Mouse (Mus musculus): ENCODE data around the gene Mfrp.

Gene Mfrp

GRCm38 (mm10) chr9:44129633-44130032 is 28.1 kb downstream of the Mfrp start:
- in situ Hi-C loops (cut with MboI; ENCODE audit: low sequenced_read_pairs): no loop called here

GRCm38 (mm10) chr9:44130034-44130433 is 28.5 kb downstream of the Mfrp start:
- in situ Hi-C loops (cut with MboI; ENCODE audit: low sequenced_read_pairs): no loop called here

DNA sequence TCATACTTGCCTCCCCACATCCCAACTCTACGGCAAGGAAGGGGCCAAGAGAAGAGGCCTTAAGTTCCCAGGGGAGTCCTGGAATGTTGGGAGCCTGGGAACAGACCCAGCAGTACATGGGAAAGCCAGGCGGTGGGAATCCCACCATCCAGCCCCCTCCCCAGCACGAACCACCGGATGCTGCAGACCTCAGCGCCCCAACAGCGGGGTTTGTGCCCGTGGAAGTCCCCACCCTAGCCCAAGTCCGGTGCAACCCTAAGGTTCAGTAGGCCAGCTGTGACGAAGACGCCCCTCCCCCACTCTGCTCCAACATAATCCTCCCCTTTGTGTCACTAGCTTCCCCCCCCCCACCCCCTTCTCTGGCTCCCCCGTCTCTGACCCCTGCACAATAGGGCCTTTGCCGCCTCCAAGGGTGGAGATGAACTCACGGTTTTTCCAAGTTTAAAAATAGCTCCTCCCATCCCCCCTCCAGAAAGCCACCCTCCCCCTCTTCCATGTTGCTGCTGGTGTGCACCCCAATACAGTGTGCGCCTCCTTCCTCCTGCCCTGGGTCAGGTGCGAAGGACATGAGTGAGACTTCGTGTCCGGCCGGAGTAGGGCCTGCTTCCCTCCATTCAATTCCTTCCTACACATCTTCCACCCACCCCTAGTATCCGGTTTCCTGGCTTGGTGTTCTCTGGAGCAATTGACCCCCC is 29.2 kb downstream of the Mfrp start:
- in situ Hi-C loops (cut with MboI; ENCODE audit: low sequenced_read_pairs): no loop called here

DNA sequence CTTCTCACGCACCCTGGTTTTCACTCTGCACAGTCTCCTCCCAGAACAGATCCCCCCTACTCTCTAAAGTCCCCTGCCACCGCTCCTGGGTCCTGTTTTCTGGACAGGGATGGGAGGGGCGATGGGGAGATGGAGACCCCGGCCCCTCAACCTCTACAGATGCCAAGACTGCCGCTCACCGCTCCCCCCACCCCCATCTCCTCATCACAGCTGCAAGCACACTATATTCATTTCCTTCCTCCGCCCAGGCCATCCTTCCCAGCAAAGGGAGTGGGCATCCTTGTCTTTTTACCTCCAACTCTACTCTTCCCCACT is 29.7 kb downstream of the Mfrp start:
- in situ Hi-C loops (cut with MboI; ENCODE audit: low sequenced_read_pairs): no loop called here

DNA sequence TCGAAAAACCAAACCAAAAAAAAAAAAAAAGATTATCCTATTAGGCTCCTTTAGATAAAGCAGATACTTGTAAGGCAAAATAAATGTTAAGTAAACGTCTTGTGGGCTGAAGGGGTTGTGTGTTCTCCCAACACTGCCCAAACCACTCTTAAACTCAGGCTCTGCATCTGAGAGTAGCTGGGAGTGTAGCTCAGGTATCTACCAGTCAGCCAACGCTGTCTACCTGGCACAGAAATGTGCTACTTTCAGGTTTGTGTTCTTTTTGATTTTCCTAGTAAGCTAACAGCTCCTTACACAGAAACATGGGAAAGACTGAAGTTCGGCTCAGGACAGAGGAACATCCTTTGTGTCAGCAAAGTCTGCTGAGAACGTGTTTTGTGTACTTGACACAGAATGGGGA is 30.7 kb downstream of the Mfrp start:
- in situ Hi-C loops (cut with MboI; ENCODE audit: low sequenced_read_pairs): no loop called here

DNA sequence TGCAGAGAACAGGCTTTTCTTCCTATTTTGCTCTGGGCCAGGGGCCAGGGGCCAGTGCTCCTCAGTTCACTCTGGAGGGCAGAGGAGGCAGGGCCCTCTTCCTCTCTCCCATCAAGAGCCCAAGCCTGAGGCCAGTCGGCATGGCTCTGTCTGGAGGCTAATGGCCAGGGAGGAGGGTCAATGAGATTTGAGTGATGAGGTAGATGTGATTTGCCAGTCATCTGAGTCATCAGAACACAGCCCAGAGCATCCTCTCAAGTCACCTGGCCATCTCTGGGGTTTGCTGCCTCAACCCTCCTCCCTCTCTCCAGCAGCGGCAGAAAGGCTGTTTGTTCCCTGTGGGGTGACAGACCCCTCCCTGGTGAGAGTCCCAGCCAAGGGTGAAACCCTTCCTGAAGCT is 31.8 kb downstream of the Mfrp start:
- in situ Hi-C loops (cut with MboI; ENCODE audit: low sequenced_read_pairs): no loop called here

DNA sequence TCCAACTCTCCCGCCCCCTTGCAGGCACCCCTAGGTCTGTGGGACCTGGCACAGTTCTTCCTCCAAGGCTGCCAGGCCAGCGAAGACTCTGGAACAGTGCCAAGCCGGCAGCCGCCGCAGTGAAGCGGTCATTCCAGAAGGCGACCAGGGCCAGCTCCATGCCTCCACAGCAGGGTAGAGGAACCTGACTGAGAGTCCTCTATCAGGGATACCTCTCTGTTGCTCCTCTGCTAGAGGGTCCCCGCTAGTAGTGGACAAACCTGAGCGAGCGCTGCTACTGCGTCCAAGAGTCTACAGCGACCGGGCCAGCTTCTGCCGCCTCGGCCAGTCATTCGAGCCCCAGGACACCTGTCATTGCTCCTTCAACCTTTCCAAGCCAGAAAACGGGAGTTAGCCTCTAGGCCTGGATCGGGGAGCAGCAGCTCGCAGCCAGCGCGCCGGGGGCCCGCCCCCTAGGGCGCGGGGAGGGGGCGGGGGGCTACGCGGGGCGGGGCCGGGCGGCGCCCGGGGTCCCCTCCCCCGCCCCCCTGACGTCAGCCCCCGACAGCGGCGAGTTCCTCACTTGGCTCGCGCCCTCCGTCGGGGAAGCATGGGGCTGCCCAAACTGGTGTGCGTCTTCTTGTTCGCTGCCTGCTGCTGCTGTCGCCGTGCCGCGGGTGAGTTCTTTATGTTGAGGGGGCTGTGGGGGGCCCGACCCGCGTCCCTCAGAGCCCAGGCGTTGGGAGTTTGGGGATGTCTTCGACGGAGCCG is 32.7 kb downstream of the Mfrp start, which contains the start of gene Mcam:
Mcam (plus strand) TSS at position 369 of the 750 bp plus-strand sequence.
- in situ Hi-C loops (cut with MboI; ENCODE audit: low sequenced_read_pairs): no loop called here

GRCm38 (mm10) chr9:44134851-44135730 is 33.6 kb downstream of the Mfrp start:
- in situ Hi-C loops (cut with MboI; ENCODE audit: low sequenced_read_pairs): no loop called here

- in situ Hi-C loops (cut with MboI; ENCODE audit: low sequenced_read_pairs): no loop called here
Observed at GRCm38 (mm10) chr9:44135731-44136411, 34.3 kb downstream of the Mfrp start.

GRCm38 (mm10) chr9:44137846-44138245 is 36.3 kb downstream of the Mfrp start:
- in situ Hi-C loops (cut with MboI; ENCODE audit: low sequenced_read_pairs): no loop called here

GRCm38 (mm10) chr9:44141951-44142350 is 40.4 kb downstream of the Mfrp start:
- in situ Hi-C loops (cut with MboI; ENCODE audit: low sequenced_read_pairs): no loop called here

DNA sequence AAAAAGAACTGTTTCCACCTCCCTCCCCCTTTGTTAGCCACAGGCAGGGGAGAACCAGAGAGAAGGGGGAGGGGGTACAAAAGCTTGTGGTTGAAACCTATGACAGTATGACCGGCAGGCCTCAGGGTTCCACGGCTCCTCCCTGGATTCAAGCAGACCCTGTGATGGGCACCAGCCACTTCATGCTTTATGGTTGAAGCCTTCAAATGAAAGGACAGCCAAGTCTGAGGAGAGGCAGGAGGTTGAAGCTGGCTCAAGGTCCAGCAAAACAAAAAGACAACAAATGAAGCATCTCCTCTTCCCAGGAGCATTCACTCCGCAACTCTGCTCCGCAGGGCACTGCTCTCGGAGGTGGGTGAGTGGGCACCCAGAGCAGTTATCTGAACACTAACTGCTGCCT is 41.9 kb downstream of the Mfrp start:
- in situ Hi-C loops (cut with MboI; ENCODE audit: low sequenced_read_pairs): no loop called here

- in situ Hi-C loops (cut with MboI; ENCODE audit: low sequenced_read_pairs): no loop called here
Observed at GRCm38 (mm10) chr9:44144023-44144717, 42.6 kb downstream of the Mfrp start.

- in situ Hi-C loops (cut with MboI; ENCODE audit: low sequenced_read_pairs): no loop called here
Observed at GRCm38 (mm10) chr9:44144718-44145060, 43.2 kb downstream of the Mfrp start.

- in situ Hi-C loops (cut with MboI; ENCODE audit: low sequenced_read_pairs): no loop called here
Observed at GRCm38 (mm10) chr9:44147290-44147689, 45.8 kb downstream of the Mfrp start.
